Mouse (Mus musculus) kidney, embryonic 15.5 days (tissue): ENCODE measurements around the gene Sema6d. TPM values are rescaled to one million over a fixed set of nuclear protein-coding genes. Genes with fewer than 3 reads are reported as not detected.
A peak's percentile ranks its signal among the peaks of the same experiment; 100 is the strongest.

Source experiments
- ATAC-seq: fragments of 200-750 bp; cut with Nextera tagmentation; replicated peaks from 2 replicates; pipeline ENCODE4 v1.8.0; 2017; ENCODE audit warnings: moderate TSS enrichment; ENCODE audit not compliant: low FRiP score
- H3K27ac ChIP-seq: fragments of 300-500 bp; sonication (generic); 2 replicates; pipeline ENCODE4 v1.5.1; 2015; ENCODE audit warnings: mild to moderate bottlenecking, inconsistent platforms
- H3K27me3 ChIP-seq: fragments of 300-500 bp; sonication (generic); 2 replicates; pipeline ENCODE4 v1.6.1; 2015; ENCODE audit warnings: inconsistent platforms
- H3K36me3 ChIP-seq: fragments of 300-500 bp; sonication (generic); 2 replicates; pipeline ENCODE4 v1.6.1; 2015; ENCODE audit warnings: inconsistent platforms
- H3K4me1 ChIP-seq: fragments of 300-500 bp; sonication (generic); 2 replicates; pipeline ENCODE4 v1.6.1; 2015; ENCODE audit warnings: inconsistent platforms
- H3K4me2 ChIP-seq: fragments of 300-500 bp; sonication (generic); 2 replicates; pipeline ENCODE4 v1.6.1; 2015; ENCODE audit warnings: moderate library complexity, mild to moderate bottlenecking, inconsistent platforms
- H3K4me3 ChIP-seq: fragments of 300-500 bp; sonication (generic); replicated peaks from 2 replicates; pipeline ENCODE4 v1.5.1; 2015; ENCODE audit warnings: mild to moderate bottlenecking, inconsistent platforms
- H3K9ac ChIP-seq: fragments of 300-500 bp; sonication (generic); 2 replicates; pipeline ENCODE4 v1.6.1; 2015; ENCODE audit warnings: mild to moderate bottlenecking, inconsistent platforms
- H3K9me3 ChIP-seq: fragments of 300-500 bp; sonication (generic); replicated peaks from 2 replicates; pipeline ENCODE4 v1.6.1; 2016; ENCODE audit warnings: inconsistent platforms
- WGBS: fragments of 180-500 bp; shearing (Covaris S2); methylation state at CpG from one replicate; pipeline ENCODE4 v1.1.7; 2015; ENCODE audit warnings: mixed read lengths; 5-methylcytosine and 5-hydroxymethylcytosine counted together
- polyA plus RNA-seq: library from polyadenylated mRNA; unstranded; fragments of >200 nt; fragmentation: Nextera tagmentation; extraction: Ambion mirVana; gene quantifications from 2 replicates; pipeline ENCODE4 v1.2.1, GENCODE M21; 2015

The Sema6d gene
- polyA plus RNA-seq, 1 experiment from 2014 or later = 9.5 TPM

GRCm38 (mm10) chr2:124605341-124605740 is 515.6 kb downstream of the Sema6d start:
- ATAC-seq = no peak
- Histone ChIP-seq H3K9ac (no peak overlapping the region), H3K27ac (no peak overlapping the region), H3K4me2 (no peak overlapping the region), H3K4me3 (no peak overlapping the region), H3K9me3 (no peaks in the 10 kb centered on the region), H3K36me3 (no peaks in the 10 kb centered on the region), H3K4me1 (peaks cover 27% of the 10 kb centered on the region), H3K27me3 (no peaks in the 10 kb centered on the region)
- 68% methylated on average over 1 of the region's 1 CpGs for WGBS

GRCm38 (mm10) chr2:124607986-124608385 is 518.2 kb downstream of the Sema6d start:
- Histone ChIP-seq H3K4me1 (peaks cover 33% of the 10 kb centered on the region), H3K9me3 (no peaks in the 10 kb centered on the region), H3K27me3 (no peaks in the 10 kb centered on the region), H3K27ac (no peak overlapping the region), H3K4me2 (no peak overlapping the region), H3K36me3 (no peaks in the 10 kb centered on the region), H3K9ac (no peak overlapping the region), H3K4me3 (no peak overlapping the region)
- ATAC-seq = no peak
- WGBS = 66% methylated on average over 5 of the region's 5 CpGs

- H3K4me2 ChIP-seq = no peak overlapping the region
- WGBS = 55% methylated on average over 4 of the region's 4 CpGs
- H3K27me3 ChIP-seq = no peaks in the 10 kb centered on the region
- ATAC-seq = no peak
- no peak overlapping the region for H3K27ac ChIP-seq
- H3K9me3 ChIP-seq = no peaks in the 10 kb centered on the region
- no peak overlapping the region for H3K9ac ChIP-seq
- H3K36me3 ChIP-seq = no peaks in the 10 kb centered on the region
- no peak overlapping the region for H3K4me3 ChIP-seq
- H3K4me1 ChIP-seq = peaks cover 36% of the 10 kb centered on the region
Observed at GRCm38 (mm10) chr2:124608546-124608945, 518.8 kb downstream of the Sema6d start.

- peak overlapping the region; percentile 71 for H3K4me3 ChIP-seq
- H3K36me3 ChIP-seq = no peaks in the 10 kb centered on the region
- peak overlapping the region; percentile 87 for H3K4me2 ChIP-seq
- no peak for ATAC-seq
- H3K9ac ChIP-seq = no peak overlapping the region
- no peaks in the 10 kb centered on the region for H3K27me3 ChIP-seq
- H3K9me3 ChIP-seq = no peaks in the 10 kb centered on the region
- H3K4me1 ChIP-seq = peaks cover 38% of the 10 kb centered on the region
- 26% methylated on average over 5 of the region's 5 CpGs for WGBS
- no peak overlapping the region; the same call in 1 of the 2 replicates for H3K27ac ChIP-seq
Observed at GRCm38 (mm10) chr2:124609014-124609413, 519.2 kb downstream of the Sema6d start.

GRCm38 (mm10) chr2:124609711-124610585 is 520.2 kb downstream of the Sema6d start:
- Histone ChIP-seq H3K27me3 (no peaks in the 10 kb centered on the region), H3K4me1 (peaks cover 39% of the 10 kb centered on the region), H3K27ac (peak overlapping the region; percentile 96), H3K9me3 (no peaks in the 10 kb centered on the region), H3K9ac (peak overlapping the region; percentile 73), H3K36me3 (no peaks in the 10 kb centered on the region), H3K4me2 (peak overlapping the region; percentile 87), H3K4me3 (peak overlapping the region; percentile 71)
- under 1% methylated on average over 80 of the region's 80 CpGs for WGBS
- peak; percentile 97 for ATAC-seq

GRCm38 (mm10) chr2:124610586-124611105 is 520.9 kb downstream of the Sema6d start:
- Histone ChIP-seq H3K9ac (peak overlapping the region; percentile 73), H3K9me3 (no peaks in the 10 kb centered on the region), H3K4me1 (peaks cover 41% of the 10 kb centered on the region), H3K4me2 (peak overlapping the region; percentile 87), H3K4me3 (peak overlapping the region; percentile 71), H3K36me3 (no peaks in the 10 kb centered on the region), H3K27me3 (no peaks in the 10 kb centered on the region), H3K27ac (peak overlapping the region; percentile 96)
- no peak for ATAC-seq
- WGBS = 0% methylated on average over 39 of the region's 39 CpGs

- H3K36me3 ChIP-seq = no peaks in the 10 kb centered on the region
- H3K9ac ChIP-seq = peak overlapping the region; percentile 73; the same call in 1 of the 2 replicates
- H3K4me2 ChIP-seq = peak overlapping the region; percentile 87
- no peak for ATAC-seq
- WGBS = 6% methylated on average over 13 of the region's 13 CpGs
- peaks cover 47% of the 10 kb centered on the region for H3K4me1 ChIP-seq
- no peaks in the 10 kb centered on the region for H3K27me3 ChIP-seq
- no peaks in the 10 kb centered on the region for H3K9me3 ChIP-seq
- H3K4me3 ChIP-seq = peak overlapping the region; percentile 71
- peak overlapping the region; percentile 96; the same call in 1 of the 2 replicates for H3K27ac ChIP-seq
Observed at GRCm38 (mm10) chr2:124611226-124611625, 521.5 kb downstream of the Sema6d start.

- WGBS = 14% methylated on average over 6 of the region's 6 CpGs
- Histone ChIP-seq H3K9me3 (no peaks in the 10 kb centered on the region), H3K9ac (no peak overlapping the region), H3K36me3 (no peaks in the 10 kb centered on the region), H3K27ac (no peak overlapping the region), H3K4me2 (peak overlapping the region; percentile 87), H3K27me3 (no peaks in the 10 kb centered on the region), H3K4me3 (peak overlapping the region; percentile 71), H3K4me1 (peaks cover 56% of the 10 kb centered on the region)
- no peak for ATAC-seq
Observed at GRCm38 (mm10) chr2:124612276-124612675, 522.5 kb downstream of the Sema6d start.

- no peak overlapping the region for H3K9ac ChIP-seq
- no peaks in the 10 kb centered on the region for H3K36me3 ChIP-seq
- ATAC-seq = no peak
- peak overlapping the region; percentile 71 for H3K4me3 ChIP-seq
- peak overlapping the region; percentile 87 for H3K4me2 ChIP-seq
- 57% methylated on average over 10 of the region's 10 CpGs for WGBS
- no peaks in the 10 kb centered on the region for H3K27me3 ChIP-seq
- no peaks in the 10 kb centered on the region for H3K9me3 ChIP-seq
- H3K27ac ChIP-seq = no peak overlapping the region
- H3K4me1 ChIP-seq = peaks cover 58% of the 10 kb centered on the region
Observed at GRCm38 (mm10) chr2:124612727-124613510, 523.1 kb downstream of the Sema6d start.

GRCm38 (mm10) chr2:124613671-124614210 is 524.0 kb downstream of the Sema6d start:
- H3K27me3 ChIP-seq = no peaks in the 10 kb centered on the region
- no peak for ATAC-seq
- peak overlapping the region; percentile 71 for H3K4me3 ChIP-seq
- 50% methylated on average over 3 of the region's 3 CpGs for WGBS
- no peak overlapping the region for H3K9ac ChIP-seq
- no peaks in the 10 kb centered on the region for H3K9me3 ChIP-seq
- peak overlapping the region; percentile 87 for H3K4me2 ChIP-seq
- peaks cover 59% of the 10 kb centered on the region for H3K4me1 ChIP-seq
- no peak overlapping the region for H3K27ac ChIP-seq
- H3K36me3 ChIP-seq = no peaks in the 10 kb centered on the region

GRCm38 (mm10) chr2:124616746-124617145 is 527.0 kb downstream of the Sema6d start:
- 39% methylated on average over 4 of the region's 4 CpGs for WGBS
- ATAC-seq = 0 out of 2 replicates have a peak, but pooled peaks have one; percentile 12
- H3K4me1 ChIP-seq = peaks cover 57% of the 10 kb centered on the region
- no peak overlapping the region for H3K4me2 ChIP-seq
- no peaks in the 10 kb centered on the region for H3K9me3 ChIP-seq
- no peaks in the 10 kb centered on the region for H3K36me3 ChIP-seq
- H3K27me3 ChIP-seq = no peaks in the 10 kb centered on the region
- H3K9ac ChIP-seq = no peak overlapping the region
- no peak overlapping the region for H3K27ac ChIP-seq
- H3K4me3 ChIP-seq = no peak overlapping the region
